27 mouse cellular contexts compared by ENCODE assay signal in genomic region chr6:143493543-143493942, GRCm38 (mm10).
"Had no signal": no experiment of that assay in that cellular context is flagged by ENCODE, and none has a peak within 500 bp of the region (broad histone marks: within the 10 kb centered on the region; RNA-seq: fewer than 3 reads in every experiment).

No protein-coding gene starts in this region.

- DNase-seq: liver; liver, embryonic 13.5 days; liver, postnatal 0 days; lung, adult 2 months; lung, embryonic 14.5 days; lung, postnatal 14 days; lung, postnatal 4 days; midbrain, embryonic 14.5 days had no signal

- H3K9ac ChIP-seq: limb, embryonic 12.5 days; limb, embryonic 13.5 days; limb, embryonic 15.5 days; liver, embryonic 12.5 days; liver, embryonic 13.5 days; liver, embryonic 14.5 days; liver, embryonic 15.5 days; liver, postnatal 0 days; lung, embryonic 14.5 days; midbrain, embryonic 12.5 days; midbrain, embryonic 13.5 days; midbrain, embryonic 15.5 days; neural tube, embryonic 12.5 days had no signal

- H3K36me3 ChIP-seq: limb, embryonic 10.5 days; limb, embryonic 12.5 days; limb, embryonic 13.5 days; limb, embryonic 15.5 days; liver, embryonic 12.5 days; liver, embryonic 13.5 days; liver, embryonic 15.5 days; midbrain, embryonic 10.5 days; midbrain, embryonic 12.5 days; midbrain, embryonic 13.5 days; midbrain, embryonic 15.5 days; neural tube, embryonic 12.5 days had no signal

- H3K4me1 ChIP-seq: liver, embryonic 12.5 days; liver, embryonic 13.5 days; liver, embryonic 15.5 days; megakaryocyte, embryonic 14.5 days; midbrain, embryonic 10.5 days; midbrain, embryonic 12.5 days; midbrain, embryonic 13.5 days; midbrain, embryonic 15.5 days; neural tube, embryonic 12.5 days had no signal

- H3K27ac ChIP-seq: left cerebral cortex, adult 2 months; limb, embryonic 12.5 days; limb, embryonic 13.5 days; limb, embryonic 15.5 days; liver, embryonic 12.5 days; liver, embryonic 13.5 days; liver, embryonic 14.5 days; liver, embryonic 15.5 days; macrophage; midbrain, embryonic 10.5 days; midbrain, embryonic 12.5 days; midbrain, embryonic 13.5 days; midbrain, embryonic 15.5 days; neural tube, embryonic 12.5 days had no signal

- H3K4me2 ChIP-seq: limb, embryonic 12.5 days; limb, embryonic 13.5 days; limb, embryonic 15.5 days; liver, embryonic 11.5 days; liver, embryonic 12.5 days; liver, embryonic 13.5 days; liver, embryonic 15.5 days; lung, embryonic 14.5 days; midbrain, embryonic 11.5 days; midbrain, embryonic 12.5 days; midbrain, embryonic 13.5 days; midbrain, embryonic 15.5 days; neural tube, embryonic 12.5 days had no signal

- H3K9me3 ChIP-seq: limb, embryonic 10.5 days; limb, embryonic 15.5 days; liver, embryonic 15.5 days; midbrain, embryonic 12.5 days; midbrain, embryonic 13.5 days; midbrain, embryonic 15.5 days; neural tube, embryonic 12.5 days had no signal

- H3K27me3 ChIP-seq: liver, embryonic 12.5 days; liver, embryonic 13.5 days; liver, embryonic 15.5 days; megakaryocyte, embryonic 14.5 days; midbrain, embryonic 12.5 days; midbrain, embryonic 13.5 days; midbrain, embryonic 15.5 days; neural tube, embryonic 12.5 days had no signal

- H3K4me3 ChIP-seq: left cerebral cortex, adult 2 months; limb, embryonic 10.5 days; limb, embryonic 12.5 days; limb, embryonic 13.5 days; limb, embryonic 15.5 days; liver, embryonic 12.5 days; liver, embryonic 13.5 days; liver, embryonic 15.5 days; megakaryocyte, embryonic 14.5 days; midbrain, embryonic 10.5 days; midbrain, embryonic 12.5 days; midbrain, embryonic 13.5 days; midbrain, embryonic 15.5 days; myocyte; neural tube, embryonic 12.5 days had no signal

- ATAC-seq: liver, embryonic 12.5 days; liver, postnatal 0 days; midbrain, embryonic 13.5 days; midbrain, embryonic 15.5 days; midbrain, embryonic 16.5 days had no signal
